Comparison of ENCODE assay signal across 12 mouse cellular contexts in genomic region chr9:44147290-44147689, GRCm38 (mm10). TPM values are rescaled to one million over a fixed set of nuclear protein-coding genes. Genes with fewer than 3 reads are reported as not detected.
A peak's percentile ranks its signal among the peaks of the same experiment; 100 is the strongest.
DNase-seq lines count a peak whose midpoint lies in the region; ATAC-seq and TF ChIP-seq lines count a peak whose summit lies in the region.
"Had no signal": no experiment of that assay in that cellular context is flagged by ENCODE, and none has a peak within 500 bp of the region (broad histone marks: within the 10 kb centered on the region; RNA-seq: fewer than 3 reads in every experiment).

No protein-coding gene starts in this region.

- no peak overlapping the region for H3K4me3 ChIP-seq in heart, embryonic 12.5 days
- H3K4me3 ChIP-seq in lung, embryonic 14.5 days (ENCODE audit: low read depth, low read length), result no peak overlapping the region
- H3K4me3 ChIP-seq: erythroblast, embryonic 14.5 days had no signal

- CTCF ChIA-PET in Patski (lab: Charles Lee), result interaction anchor here (1.6 to 1.8 kb wide), 3 partner anchors 9 to 28 kb away, joined by 4 to 5 read pairs (median 5); no protein-coding TSS in a partner anchor

- intact Hi-C loops in left cerebral cortex, postnatal 25 days (cut with DNase I), result no loop called here

- peaks cover 23% of the 10 kb centered on the region for H3K4me1 ChIP-seq in heart, embryonic 12.5 days (replicated peaks)
- H3K4me1 ChIP-seq in lung, embryonic 14.5 days (ENCODE audit: insufficient read depth), result no peaks in the 10 kb centered on the region

- WGBS in heart, embryonic 12.5 days, result 49% methylated on average over 3 of the region's 3 CpGs
- WGBS in lung, embryonic 14.5 days, result 48% methylated on average over 3 of the region's 3 CpGs

- H3K4me2 ChIP-seq in heart, embryonic 12.5 days, result no peak overlapping the region
- H3K4me2 ChIP-seq in lung, embryonic 14.5 days, result no peak overlapping the region

- peak; percentile 91 for DNase-seq in heart, adult 11 months
- peak; percentile 39 for DNase-seq in lung, embryonic 14.5 days
- no peak for DNase-seq in lung, postnatal 4 days
- DNase-seq in Patski (ENCODE audit: low read depth, low spot score), result no peak
- DNase-seq in left cerebral cortex, postnatal 25 days (ENCODE audit: low spot score in 2 of 2), result no peak
- DNase-seq: layer of hippocampus, postnatal 36 days had no signal

- ATAC-seq in heart, embryonic 12.5 days (ENCODE audit: insufficient number of reproducible peaks, low FRiP score), result no peak
- ATAC-seq in lung, embryonic 14.5 days (ENCODE audit: insufficient read depth), result no peak
- ATAC-seq in Patski, result no peak
- peak; percentile 65 for ATAC-seq in megakaryocyte progenitor cell, adult 5-6 weeks (replicated peaks; ENCODE audit: poor library complexity)
- ATAC-seq in cerebellum, adult (ENCODE audit: insufficient number of reproducible peaks, low FRiP score, low TSS enrichment), result no peak

- in situ Hi-C loops in Patski (cut with MboI; ENCODE audit: low pct_unique_long_range_greater_than_20kb), result no loop called here

- peaks cover 69% of the 10 kb centered on the region for H3K36me3 ChIP-seq in heart, embryonic 12.5 days
- H3K36me3 ChIP-seq in lung, embryonic 14.5 days (ENCODE audit: insufficient read depth), result peaks cover 74% of the 10 kb centered on the region

- no peaks in the 10 kb centered on the region for H3K27me3 ChIP-seq in heart, embryonic 12.5 days (replicated peaks)
- no peaks in the 10 kb centered on the region for H3K27me3 ChIP-seq in lung, embryonic 14.5 days (ENCODE audit: insufficient read depth, low read length)
- H3K27me3 ChIP-seq in Patski, result no peaks in the 10 kb centered on the region

- no peaks in the 10 kb centered on the region for H3K9me3 ChIP-seq in heart, embryonic 12.5 days (replicated peaks)
- no peaks in the 10 kb centered on the region for H3K9me3 ChIP-seq in lung, embryonic 14.5 days (ENCODE audit: low read depth, low read length)

- H3K27ac ChIP-seq in heart, embryonic 12.5 days (ENCODE audit: poor library complexity, severe bottlenecking), result no peak overlapping the region
- H3K27ac ChIP-seq in lung, embryonic 14.5 days (ENCODE audit: low read depth), result no peak overlapping the region

- H3K9ac ChIP-seq in heart, embryonic 12.5 days, result no peak overlapping the region
- H3K9ac ChIP-seq in lung, embryonic 14.5 days, result no peak overlapping the region

- TF ChIP-seq CTCF in lung, embryonic 14.5 days (IDR thresholded peaks at IDR 0.05; ENCODE audit: low read depth), result peak; percentile 51
- TF ChIP-seq CTCF in Patski (IDR thresholded peaks at IDR 0.05), result peak; percentile 48

- POLR2A ChIA-PET in Patski (lab: Charles Lee), result interaction anchor here (0.7 kb wide), 1 partner anchor 172 kb away, joined by 4 read pairs; no protein-coding TSS in a partner anchor

RNA-seq across cellular contexts. Expression of gene Mcam, which starts 13.0 kb away (rescaled TPM):
- 129 and 130 TPM in 2 replicates for polyA plus RNA-seq in heart, embryonic 12.5 days (2016; fragmentation: Nextera tagmentation; extraction: Ambion mirVana)
- 84.9 and 87.7 TPM in 2 replicates for polyA plus RNA-seq in lung, embryonic 14.5 days (2014; fragmentation: Nextera tagmentation; extraction: Ambion mirVana)
- polyA plus RNA-seq in Patski (2021), result 72.8 TPM
- total RNA-seq in megakaryocyte progenitor cell, adult 5-6 weeks (2015), result 0.12 TPM in 1 of 2 replicates, not detected in the other
- total RNA-seq in megakaryocyte progenitor cell, adult 5-6 weeks (2017), result 0.14 TPM in 1 of 2 replicates, not detected in the other
- total RNA-seq in left cerebral cortex, postnatal 25 days (2021), result 10 to 100 TPM; 13.2 to 14.8 TPM
- polyA plus RNA-seq: erythroblast, embryonic 14.5 days had no signal

RNA-seq across cellular contexts. Expression of gene Rnf26, which starts 34.0 kb away (rescaled TPM):
- 48.4 and 51.3 TPM in 2 replicates for polyA plus RNA-seq in heart, embryonic 12.5 days (2016; fragmentation: Nextera tagmentation; extraction: Ambion mirVana)
- 85.6 and 89.2 TPM in 2 replicates for polyA plus RNA-seq in lung, embryonic 14.5 days (2014; fragmentation: Nextera tagmentation; extraction: Ambion mirVana)
- polyA plus RNA-seq in Patski (2021), result 38.4 TPM
- 47.7 and 59.6 TPM in 2 replicates for total RNA-seq in megakaryocyte progenitor cell, adult 5-6 weeks (2015)
- 19.1 and 21.2 TPM in 2 replicates for total RNA-seq in megakaryocyte progenitor cell, adult 5-6 weeks (2017)
- total RNA-seq in left cerebral cortex, postnatal 25 days (2021), result 10 to 100 TPM; 30.6 to 31.5 TPM

RNA-seq across cellular contexts. Expression of gene Gm49380, which starts 34.0 kb away (rescaled TPM):
- polyA plus RNA-seq in heart, embryonic 12.5 days (2016; fragmentation: Nextera tagmentation; extraction: Ambion mirVana), result 0.20 TPM in 1 of 2 replicates, not detected in the other
- 0.08 and 0.32 TPM in 2 replicates for polyA plus RNA-seq in lung, embryonic 14.5 days (2014; fragmentation: Nextera tagmentation; extraction: Ambion mirVana)
- 0.08 TPM for polyA plus RNA-seq in Patski (2021)
- not detected in 2 replicates for total RNA-seq in megakaryocyte progenitor cell, adult 5-6 weeks (2015)
- total RNA-seq in megakaryocyte progenitor cell, adult 5-6 weeks (2017), result not detected in 2 replicates
- total RNA-seq in left cerebral cortex, postnatal 25 days (2021), result under 1 TPM; 0.14 to 0.27 TPM
- total RNA-seq: neutrophil, adult 5-6 weeks had no signal
- polyA plus RNA-seq: erythroblast, embryonic 14.5 days had no signal

RNA-seq across cellular contexts. Expression of gene C1qtnf5, which starts 40.2 kb away (rescaled TPM):
- polyA plus RNA-seq in heart, embryonic 12.5 days (2016; fragmentation: Nextera tagmentation; extraction: Ambion mirVana), result 0.67 and 1.1 TPM in 2 replicates
- 4.7 and 5.0 TPM in 2 replicates for polyA plus RNA-seq in lung, embryonic 14.5 days (2014; fragmentation: Nextera tagmentation; extraction: Ambion mirVana)
- 0.15 TPM for polyA plus RNA-seq in Patski (2021)
- not detected in 2 replicates for total RNA-seq in megakaryocyte progenitor cell, adult 5-6 weeks (2015)
- not detected in 2 replicates for total RNA-seq in megakaryocyte progenitor cell, adult 5-6 weeks (2017)
- total RNA-seq in left cerebral cortex, postnatal 25 days (2021), result 10 to 100 TPM; 23.1 to 26.1 TPM
- total RNA-seq: neutrophil, adult 5-6 weeks had no signal

RNA-seq across cellular contexts. Expression of gene Mfrp, which starts 45.8 kb away (rescaled TPM):
- not detected in 2 replicates for polyA plus RNA-seq in heart, embryonic 12.5 days (2016; fragmentation: Nextera tagmentation; extraction: Ambion mirVana)
- 0.07 and 0.11 TPM in 2 replicates for polyA plus RNA-seq in lung, embryonic 14.5 days (2014; fragmentation: Nextera tagmentation; extraction: Ambion mirVana)
- polyA plus RNA-seq in Patski (2021), result 0.12 TPM
- not detected in 2 replicates for total RNA-seq in megakaryocyte progenitor cell, adult 5-6 weeks (2015)
- 0.12 TPM in 1 of 2 replicates, not detected in the other for total RNA-seq in megakaryocyte progenitor cell, adult 5-6 weeks (2017)
- total RNA-seq in left cerebral cortex, postnatal 25 days (2021), result 1 to 10 TPM in 1 of 2 experiments, under 1 TPM in 1; 0.55 to 1.6 TPM
- total RNA-seq: heart, postnatal 14 days; neutrophil, adult 5-6 weeks had no signal
- polyA plus RNA-seq: erythroblast, embryonic 14.5 days had no signal

Comparison
In these comparisons a context has a peak if more than half of its experiments do, and no peak if none do; other contexts are left out.
1. DNase-seq: peak in heart, adult 11 months (single experiment) and lung, embryonic 14.5 days (single experiment); none in lung, postnatal 4 days (0 of 2), Patski (single experiment) and left cerebral cortex, postnatal 25 days (0 of 2).